Mouse (Mus musculus) midbrain, embryonic 11.5 days (tissue): Measurements from ENCODE around the gene Mrpl45. TPM values are rescaled to one million over a fixed set of nuclear protein-coding genes. Genes with fewer than 3 reads are reported as not detected.

Source experiments
- ATAC-seq: fragments of 200-750 bp; cut with Nextera tagmentation; 2 replicates; pipeline ENCODE4 v1.8.0; 2017; ENCODE audit warnings: moderate TSS enrichment, moderate library complexity; ENCODE audit not compliant: low FRiP score
- DNase-seq: peaks from one replicate; pipeline ENCODE4 v3.0.0; 2015; ENCODE audit warnings: low spot score; ENCODE audit errors: missing footprints
- H3K27ac ChIP-seq: fragments of 300-500 bp; sonication (generic); 2 replicates; pipeline ENCODE4 v1.5.1; 2014; ENCODE audit warnings: low read depth, low read length
- H3K27me3 ChIP-seq: fragments of 300-500 bp; sonication (generic); 2 replicates; pipeline ENCODE4 v1.6.1; 2014; ENCODE audit warnings: mild to moderate bottlenecking, low read length, moderate library complexity, mixed read lengths; ENCODE audit not compliant: control insufficient read depth, insufficient read depth
- H3K36me3 ChIP-seq: fragments of 300-500 bp; sonication (generic); 2 replicates; pipeline ENCODE4 v1.6.1; 2014; ENCODE audit warnings: mild to moderate bottlenecking, low read length, moderate library complexity, mixed read lengths; ENCODE audit not compliant: control insufficient read depth, insufficient read depth
- H3K4me1 ChIP-seq: fragments of 300-500 bp; sonication (generic); 2 replicates; pipeline ENCODE4 v1.6.1; 2014; ENCODE audit warnings: low read length; ENCODE audit not compliant: control insufficient read depth, insufficient read depth
- H3K4me2 ChIP-seq: fragments of 300-500 bp; sonication (generic); 2 replicates; pipeline ENCODE4 v1.6.1; 2014; ENCODE audit warnings: mild to moderate bottlenecking, moderate library complexity
- H3K4me3 ChIP-seq: fragments of 300-500 bp; sonication (generic); 2 replicates; pipeline ENCODE4 v1.5.1; 2014; ENCODE audit warnings: low read depth, low read length
- H3K9ac ChIP-seq: fragments of 300-500 bp; sonication (generic); 2 replicates; pipeline ENCODE4 v1.6.1; 2014; ENCODE audit warnings: low read length
- H3K9me3 ChIP-seq: fragments of 300-500 bp; sonication (generic); 2 replicates; pipeline ENCODE4 v1.6.1; 2016; ENCODE audit warnings: low read length; ENCODE audit not compliant: control insufficient read depth
- WGBS: fragments of 180-500 bp; shearing (Covaris S2); extraction: QIAGEN DNeasy Blood & Tissue Kit; methylation state at CpG from one replicate; pipeline ENCODE4 v1.1.7; 2014; 5-methylcytosine and 5-hydroxymethylcytosine counted together
- polyA plus RNA-seq: library from polyadenylated mRNA; unstranded; fragments of >200 nt; fragmentation: Nextera tagmentation; extraction: Ambion mirVana; gene quantifications from 2 replicates; pipeline ENCODE4 v1.2.1, GENCODE M21; 2014

The Mrpl45 gene
- polyA plus RNA-seq, 1 experiment from 2014 or later = 58.9 TPM

DNA sequence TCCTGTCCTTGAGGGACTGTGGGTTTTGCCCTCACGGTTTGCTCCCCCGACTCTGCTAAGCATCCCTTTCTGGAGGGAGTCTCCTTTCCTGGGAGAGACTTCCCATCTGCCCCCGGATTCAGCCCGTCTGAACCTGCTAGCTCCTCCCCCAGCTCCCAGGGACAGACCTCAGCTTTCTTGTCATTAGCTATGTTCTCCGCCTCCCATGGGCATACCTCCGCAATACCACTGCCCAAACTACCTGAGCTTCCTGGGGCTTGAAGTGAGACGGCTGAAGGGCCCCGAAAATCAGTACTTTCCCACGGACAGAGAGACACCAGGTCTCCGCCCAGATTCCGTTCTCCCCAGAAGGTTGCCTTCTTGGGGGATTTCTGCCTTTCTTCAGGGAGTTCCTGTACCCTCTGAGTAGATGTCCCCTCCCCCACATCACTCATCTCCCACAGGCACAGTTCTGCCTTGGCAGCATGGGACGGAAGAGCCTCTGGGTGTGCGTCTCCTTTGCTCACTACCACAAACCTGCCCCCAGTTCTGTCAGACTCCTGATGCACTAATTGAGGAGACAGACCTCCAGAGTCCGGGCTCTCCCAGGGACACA is 21.3 kb downstream of the Mrpl45 start:
- 75% methylated on average over 14 of the region's 14 CpGs for WGBS
- ATAC-seq (no peak), DNase-seq (peak; percentile 21)

DNA sequence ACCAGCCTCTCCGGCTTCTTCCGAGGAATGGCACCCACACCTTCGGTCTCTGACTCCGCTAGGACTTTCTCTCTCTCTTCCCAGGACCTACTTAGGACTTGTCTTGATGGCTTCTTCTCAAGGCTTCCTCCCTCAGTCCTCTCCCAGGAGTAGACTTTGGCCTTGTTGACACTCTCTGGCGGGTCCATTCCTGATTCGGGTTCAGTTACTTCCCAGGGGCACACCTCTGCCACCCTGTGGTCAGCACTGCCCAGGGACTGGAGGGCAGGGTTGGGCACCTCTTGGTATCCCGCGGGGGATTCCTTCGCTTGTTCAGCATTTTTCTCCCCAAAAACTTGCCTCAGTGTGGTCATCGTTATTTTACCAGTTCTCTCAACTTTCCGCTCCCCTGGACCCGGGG is 21.8 kb downstream of the Mrpl45 start:
- DNase-seq = peak; percentile 59
- Histone ChIP-seq H3K27ac (no peak overlapping the region), H3K36me3 (no peaks in the 10 kb centered on the region), H3K4me2 (no peak overlapping the region), H3K4me1 (no peaks in the 10 kb centered on the region), H3K9me3 (no peaks in the 10 kb centered on the region), H3K27me3 (no peaks in the 10 kb centered on the region), H3K9ac (no peak overlapping the region), H3K4me3 (no peak overlapping the region)
- no peak for ATAC-seq
- 83% methylated on average over 12 of the region's 12 CpGs for WGBS

More for the DNA sequence above, 21.3 kb downstream of the Mrpl45 start:
- H3K27ac ChIP-seq = no peak overlapping the region
- no peaks in the 10 kb centered on the region for H3K27me3 ChIP-seq
- H3K4me1 ChIP-seq = no peaks in the 10 kb centered on the region
- H3K9ac ChIP-seq = no peak overlapping the region
- H3K36me3 ChIP-seq = no peaks in the 10 kb centered on the region
- H3K4me2 ChIP-seq = no peak overlapping the region
- H3K4me3 ChIP-seq = no peak overlapping the region
- no peaks in the 10 kb centered on the region for H3K9me3 ChIP-seq

DNA sequence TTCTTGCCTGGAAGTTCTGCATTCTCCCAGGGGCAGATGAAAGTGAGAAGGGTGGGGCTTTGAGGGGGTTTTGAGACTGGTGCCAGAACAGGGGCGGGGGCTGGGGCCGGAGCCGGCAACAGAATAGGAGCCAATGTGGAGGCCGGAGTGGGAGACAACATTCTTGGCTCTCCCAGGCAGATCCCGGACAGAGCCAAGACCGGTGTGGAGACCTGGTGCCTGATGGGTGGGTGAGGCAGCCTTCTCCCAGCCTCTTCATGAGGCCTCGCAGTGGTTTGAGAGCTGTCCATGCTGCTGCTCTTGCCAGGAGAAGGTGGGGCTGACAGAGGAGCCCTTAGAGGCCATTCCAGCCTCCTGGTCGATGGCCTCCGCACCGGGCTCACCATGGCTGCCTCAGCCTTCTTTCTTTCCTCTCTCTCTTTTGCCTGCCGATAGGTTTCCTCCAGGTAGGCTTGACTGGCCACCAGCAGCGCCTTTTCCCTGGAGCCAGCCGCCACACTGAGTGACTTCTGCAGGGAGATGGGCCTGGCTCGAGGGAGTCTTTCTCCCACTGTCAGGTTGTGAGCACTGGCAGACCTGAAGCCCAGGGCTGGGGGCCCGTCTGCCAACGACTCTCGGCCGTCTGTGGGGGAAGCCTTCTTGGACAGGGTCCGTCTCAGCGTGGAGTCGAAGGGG is 22.9 kb downstream of the Mrpl45 start:
- DNase-seq = peak; percentile 85
- 59% methylated on average over 21 of the region's 21 CpGs for WGBS
- no peak for ATAC-seq
- Histone ChIP-seq H3K4me1 (no peaks in the 10 kb centered on the region), H3K4me2 (no peak overlapping the region), H3K36me3 (no peaks in the 10 kb centered on the region), H3K27ac (no peak overlapping the region), H3K9ac (no peak overlapping the region), H3K27me3 (no peaks in the 10 kb centered on the region), H3K9me3 (no peaks in the 10 kb centered on the region), H3K4me3 (no peak overlapping the region)

DNA sequence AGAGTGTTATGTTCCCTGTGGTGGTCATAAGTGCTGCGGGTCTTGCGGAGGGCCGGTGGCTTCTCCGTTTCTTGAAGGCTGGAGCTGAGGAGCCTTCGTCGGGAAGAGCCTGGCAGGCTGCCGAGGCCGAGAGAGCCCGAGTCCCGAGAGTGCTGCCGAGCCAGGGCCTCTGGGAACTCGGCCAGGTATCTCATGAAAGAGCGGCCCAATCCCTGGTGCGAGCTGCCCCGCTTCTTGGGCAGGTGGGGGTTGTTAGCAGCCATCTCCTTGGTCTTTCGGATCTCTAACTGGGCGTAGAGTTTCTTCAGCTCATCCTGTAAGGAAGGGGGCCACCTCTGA is 23.4 kb downstream of the Mrpl45 start:
- H3K4me3 ChIP-seq = no peak overlapping the region
- H3K9ac ChIP-seq = no peak overlapping the region
- WGBS = 52% methylated on average over 17 of the region's 17 CpGs
- peak; percentile 73 for DNase-seq
- no peak overlapping the region for H3K27ac ChIP-seq
- no peaks in the 10 kb centered on the region for H3K4me1 ChIP-seq
- peaks cover 4% of the 10 kb centered on the region for H3K27me3 ChIP-seq
- no peak overlapping the region for H3K4me2 ChIP-seq
- no peaks in the 10 kb centered on the region for H3K9me3 ChIP-seq
- ATAC-seq = no peak
- H3K36me3 ChIP-seq = no peaks in the 10 kb centered on the region

DNA sequence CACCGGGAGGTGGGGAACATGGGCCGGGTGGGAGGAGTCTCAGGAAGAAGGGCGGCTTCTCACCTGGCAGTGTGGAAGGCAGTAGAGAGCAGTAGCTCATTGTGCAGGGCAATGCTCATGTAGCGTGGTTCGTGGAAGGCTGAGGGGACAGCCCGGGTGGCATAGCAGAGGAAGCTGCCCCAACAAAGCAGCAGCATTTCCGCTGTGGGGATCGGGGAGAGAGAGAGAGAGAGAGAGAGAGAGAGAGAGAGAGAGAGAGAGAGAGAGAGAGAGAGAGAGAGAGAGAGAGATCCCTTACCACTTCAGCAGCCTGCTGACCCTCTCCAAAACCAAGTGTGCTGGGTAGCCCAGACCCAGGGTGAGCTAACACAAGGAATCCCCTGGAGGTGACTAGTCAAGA is 27.7 kb downstream of the Mrpl45 start:
- Histone ChIP-seq H3K9ac (no peak overlapping the region), H3K9me3 (no peaks in the 10 kb centered on the region), H3K4me3 (no peak overlapping the region), H3K27me3 (peaks cover 4% of the 10 kb centered on the region), H3K36me3 (no peaks in the 10 kb centered on the region), H3K27ac (no peak overlapping the region), H3K4me1 (no peaks in the 10 kb centered on the region), H3K4me2 (no peak overlapping the region)
- ATAC-seq (no peak), DNase-seq (no peak)
- WGBS = 38% methylated on average over 8 of the region's 8 CpGs

DNA sequence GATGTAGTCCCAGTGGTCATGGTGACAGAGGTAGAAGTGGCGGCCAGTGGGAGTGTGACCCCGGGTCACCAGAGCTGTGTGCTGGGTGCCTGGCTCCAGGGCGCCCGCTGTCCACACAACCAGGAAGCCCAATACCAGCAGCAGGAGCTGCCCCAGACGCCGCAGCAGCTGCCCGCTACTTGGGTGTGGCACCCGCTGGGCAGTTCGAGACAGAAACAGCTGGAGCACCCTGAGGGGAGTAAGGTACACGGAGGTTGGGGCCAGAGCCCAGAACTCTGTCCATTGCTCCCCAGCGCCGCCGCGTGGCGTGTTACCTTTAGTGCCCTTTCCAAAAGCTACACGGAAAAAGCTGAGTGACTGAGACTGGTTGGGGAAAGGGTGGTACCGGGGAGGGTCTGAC is 28.1 kb downstream of the Mrpl45 start:
- no peak overlapping the region for H3K4me3 ChIP-seq

DNA sequence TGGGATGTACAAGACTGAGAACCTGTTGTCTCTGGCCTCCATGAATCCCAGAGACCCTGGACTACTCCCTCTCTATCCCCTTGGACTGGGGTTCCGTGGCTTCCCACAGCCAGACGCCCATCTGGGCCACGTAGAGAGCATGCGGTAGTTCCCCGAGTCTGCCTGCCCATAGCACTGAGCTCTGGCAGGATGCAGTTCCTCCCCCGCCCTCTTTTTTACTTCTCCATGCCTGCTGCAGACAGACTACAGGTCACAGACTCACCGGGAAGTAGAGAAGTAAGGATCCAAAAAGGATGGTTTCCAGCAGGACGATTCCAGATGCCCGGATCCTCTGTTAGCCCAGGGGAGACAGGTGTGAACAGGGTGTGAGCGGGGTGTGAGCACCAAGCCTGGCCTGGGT is 29.9 kb downstream of the Mrpl45 start:
- WGBS = 87% methylated on average over 10 of the region's 10 CpGs
- no peaks in the 10 kb centered on the region for H3K9me3 ChIP-seq
- DNase-seq (peak; percentile 68), ATAC-seq (no peak)
- H3K4me2 ChIP-seq = no peak overlapping the region
- H3K36me3 ChIP-seq = no peaks in the 10 kb centered on the region
- H3K4me3 ChIP-seq = no peak overlapping the region
- peaks cover 5% of the 10 kb centered on the region for H3K4me1 ChIP-seq
- peaks cover 4% of the 10 kb centered on the region for H3K27me3 ChIP-seq
- no peak overlapping the region for H3K27ac ChIP-seq
- H3K9ac ChIP-seq = no peak overlapping the region

More for the DNA sequence above, 28.1 kb downstream of the Mrpl45 start:
- Histone ChIP-seq H3K27me3 (peaks cover 4% of the 10 kb centered on the region), H3K9me3 (no peaks in the 10 kb centered on the region), H3K36me3 (no peaks in the 10 kb centered on the region), H3K4me1 (no peaks in the 10 kb centered on the region), H3K4me2 (no peak overlapping the region), H3K27ac (no peak overlapping the region), H3K9ac (no peak overlapping the region)
- 32% methylated on average over 17 of the region's 17 CpGs for WGBS
- peak; percentile 75 for DNase-seq
- ATAC-seq = no peak

DNA sequence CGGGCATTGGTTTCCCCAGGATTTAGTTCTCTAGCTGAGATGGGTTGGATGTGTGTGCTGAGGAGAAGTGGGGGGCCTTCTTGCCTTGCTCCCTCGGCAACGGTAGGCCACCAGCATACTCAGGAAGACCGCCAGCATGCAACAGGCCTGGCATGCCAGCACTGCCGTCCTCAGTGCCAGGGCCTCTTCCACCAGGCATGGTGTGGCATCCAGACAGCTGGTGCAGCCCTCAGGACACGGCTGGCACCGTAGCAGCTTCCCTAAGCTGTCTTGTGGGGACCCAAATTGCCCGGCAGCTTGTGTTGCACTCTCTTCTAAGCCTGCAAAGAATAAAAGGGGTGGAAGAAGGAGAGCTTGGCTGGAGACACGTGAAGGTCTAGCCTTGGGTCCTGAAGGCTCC is 30.9 kb downstream of the Mrpl45 start:
- WGBS = 75% methylated on average over 9 of the region's 9 CpGs
- Histone ChIP-seq H3K9me3 (no peaks in the 10 kb centered on the region), H3K36me3 (no peaks in the 10 kb centered on the region), H3K4me3 (no peak overlapping the region), H3K4me1 (peaks cover 5% of the 10 kb centered on the region), H3K27ac (no peak overlapping the region), H3K27me3 (peaks cover 4% of the 10 kb centered on the region), H3K4me2 (no peak overlapping the region), H3K9ac (no peak overlapping the region)
- no peak for ATAC-seq
- no peak for DNase-seq

DNA sequence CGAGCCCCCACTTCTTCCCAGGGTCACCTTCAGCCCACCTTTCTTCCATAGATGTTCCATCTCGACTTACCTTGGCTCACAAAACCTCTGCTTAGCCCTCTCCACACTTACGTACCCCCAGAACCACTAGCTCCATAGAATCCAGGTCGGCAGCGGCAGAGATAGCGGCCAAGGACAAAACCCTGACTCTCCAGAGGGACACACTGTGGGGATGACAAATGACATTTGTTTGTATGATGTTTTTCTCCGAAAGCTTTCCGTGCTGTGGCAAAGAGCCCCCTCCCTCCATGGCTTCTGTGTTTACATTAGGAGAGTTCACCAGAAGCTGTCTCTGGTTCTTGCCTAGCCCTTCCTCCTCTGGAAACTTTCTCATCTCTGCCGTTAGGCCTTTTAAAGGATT is 31.8 kb downstream of the Mrpl45 start:
- Histone ChIP-seq H3K4me2 (no peak overlapping the region), H3K9ac (no peak overlapping the region), H3K4me1 (peaks cover 5% of the 10 kb centered on the region), H3K9me3 (no peaks in the 10 kb centered on the region), H3K27ac (no peak overlapping the region), H3K36me3 (no peaks in the 10 kb centered on the region), H3K4me3 (no peak overlapping the region), H3K27me3 (peaks cover 4% of the 10 kb centered on the region)
- ATAC-seq (no peak), DNase-seq (no peak)
- WGBS = 88% methylated on average over 9 of the region's 9 CpGs
